Mouse (Mus musculus) erythroblast, adult 5-6 weeks (primary cell): Measurements from ENCODE around the gene Wdr27. TPM values are rescaled to one million over a fixed set of nuclear protein-coding genes. Genes with fewer than 3 reads are reported as not detected.
"Not testable (repeated sequence)": the region's sequence is repeated elsewhere in the genome, so short reads cannot be mapped to it uniquely, and the experiment has no call there.

Source experiments
- ATAC-seq: replicated peaks from 2 replicates; pipeline ENCODE4 v1.8.0; 2016; ENCODE audit warnings: moderate number of reproducible peaks, mild to moderate bottlenecking, moderate TSS enrichment, inconsistent platforms; ENCODE audit not compliant: poor library complexity, low FRiP score, severe bottlenecking
- total RNA-seq, 2 experiments: library from RNA; stranded (forward) in 1 of 2; stranded (reverse) in 1 of 2; fragments of 150-400 nt in 1 of 2; fragments of 200-764, 138-1000 nt in 1 of 2; gene quantifications; 2 replicates each; pipeline versions ENCODE4 v1.2.3 to v1.2.4; 2015 to 2017; ENCODE audit warnings: low replicate concordance in 2 of 2

Gene Wdr27
- total RNA-seq (2015; ENCODE audit: low replicate concordance) (not detected in 2 replicates), total RNA-seq (2017; ENCODE audit: low replicate concordance) (not detected in 2 replicates)

DNA sequence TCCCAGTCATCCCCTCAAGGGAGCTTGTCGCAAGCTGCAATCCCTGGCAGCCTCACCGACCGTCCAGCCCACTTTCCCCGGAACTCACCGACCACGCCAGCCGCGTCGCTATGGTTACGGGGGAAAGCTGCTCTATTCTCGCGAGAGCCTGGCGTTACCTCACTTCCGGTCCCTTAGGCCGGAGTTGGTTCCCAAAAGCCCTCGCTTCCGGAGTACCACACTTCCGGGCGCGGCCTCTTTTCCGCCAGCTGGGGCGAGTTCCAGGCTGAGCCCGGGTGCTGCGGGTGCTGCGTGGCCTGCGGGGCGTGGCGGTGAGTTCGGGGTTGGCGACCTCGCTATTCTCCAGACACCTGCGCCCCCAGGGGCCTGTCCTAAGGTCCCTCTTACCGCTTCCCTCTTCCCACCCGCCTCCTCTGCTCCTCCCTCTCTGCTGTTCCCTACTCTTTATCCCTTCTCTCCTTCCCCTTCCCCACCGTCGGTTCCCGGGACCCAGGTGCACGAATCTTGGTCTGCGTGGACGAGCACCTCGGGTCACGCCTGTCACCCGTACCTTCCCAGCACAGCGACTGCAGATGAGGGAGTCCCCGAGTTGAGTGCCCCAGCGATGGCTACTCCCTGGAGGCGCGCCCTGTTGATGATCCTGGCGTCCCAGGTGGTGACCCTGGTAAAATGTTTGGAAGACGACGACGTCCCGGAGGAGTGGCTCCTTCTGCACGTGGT lies at the start of gene Wdr27, which contains the start of gene 1600012H06Rik:
Wdr27 (minus strand) TSS at position 150 of the 720 bp plus-strand sequence.
1600012H06Rik (plus strand) TSS at position 176 of the 720 bp plus-strand sequence.
- peak; percentile 99 for ATAC-seq

DNA sequence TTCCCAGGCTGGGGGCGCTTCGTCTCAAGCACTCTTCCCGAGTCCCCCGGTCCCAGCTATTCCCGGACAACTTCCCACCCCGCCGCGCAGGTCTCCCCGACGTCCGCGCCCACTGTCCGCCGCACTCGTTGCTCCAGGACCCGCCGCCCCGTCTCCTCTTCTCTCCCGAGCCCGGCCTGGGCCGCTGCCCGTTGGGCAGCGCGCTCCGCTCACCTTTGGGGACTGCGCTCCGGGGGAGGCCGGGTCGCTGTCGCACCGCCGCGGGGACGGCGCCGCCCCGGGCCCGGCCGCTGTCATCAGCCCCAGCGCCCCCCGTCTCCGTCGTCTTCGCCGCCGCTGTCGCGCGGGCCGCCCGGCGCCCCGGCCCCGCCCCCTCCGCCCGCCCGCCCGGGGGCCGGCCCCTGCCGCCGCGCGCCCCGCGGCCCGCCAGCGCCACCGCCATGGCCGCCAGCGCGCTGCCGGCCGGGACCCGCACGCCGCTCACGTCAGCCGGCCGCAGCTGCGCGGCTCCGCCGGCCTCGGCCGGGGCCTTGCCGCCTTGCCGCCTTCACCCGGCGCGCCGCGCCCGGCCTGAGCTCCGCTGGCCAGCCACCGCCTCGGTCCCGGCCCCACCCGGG lies 49.7 kb upstream of the Wdr27 start:
- peak; percentile 36 for ATAC-seq

DNA sequence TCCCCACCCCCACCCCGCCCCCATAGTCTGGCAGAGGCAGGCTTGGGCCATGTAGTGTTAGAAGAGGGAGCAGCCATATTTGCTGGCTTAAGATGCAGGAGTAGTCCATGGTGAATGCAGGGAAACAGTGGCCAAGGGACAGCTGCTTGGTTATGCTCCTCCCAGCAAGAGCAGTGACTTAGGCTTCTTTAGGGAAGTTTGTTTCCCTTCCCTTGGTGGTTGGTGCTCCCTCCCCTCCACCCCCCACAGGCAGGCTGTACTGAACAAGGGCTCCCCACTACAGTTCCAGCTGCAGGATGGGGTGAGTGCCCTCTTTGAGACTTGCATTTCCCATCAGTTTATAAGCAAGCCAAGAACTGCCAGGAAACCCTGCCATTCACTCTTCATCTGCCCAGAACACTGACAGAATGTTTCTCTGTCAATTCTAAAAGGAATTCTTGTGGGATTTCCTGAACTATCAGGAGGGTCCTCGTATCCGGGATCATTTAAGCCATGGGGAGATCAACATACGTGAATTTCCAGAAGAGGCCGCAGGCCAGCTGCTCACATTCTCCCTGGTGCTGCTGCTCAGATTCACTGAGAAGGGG lies 47.3 kb upstream of the Wdr27 start:
- ATAC-seq = not testable (repeated sequence)

DNA sequence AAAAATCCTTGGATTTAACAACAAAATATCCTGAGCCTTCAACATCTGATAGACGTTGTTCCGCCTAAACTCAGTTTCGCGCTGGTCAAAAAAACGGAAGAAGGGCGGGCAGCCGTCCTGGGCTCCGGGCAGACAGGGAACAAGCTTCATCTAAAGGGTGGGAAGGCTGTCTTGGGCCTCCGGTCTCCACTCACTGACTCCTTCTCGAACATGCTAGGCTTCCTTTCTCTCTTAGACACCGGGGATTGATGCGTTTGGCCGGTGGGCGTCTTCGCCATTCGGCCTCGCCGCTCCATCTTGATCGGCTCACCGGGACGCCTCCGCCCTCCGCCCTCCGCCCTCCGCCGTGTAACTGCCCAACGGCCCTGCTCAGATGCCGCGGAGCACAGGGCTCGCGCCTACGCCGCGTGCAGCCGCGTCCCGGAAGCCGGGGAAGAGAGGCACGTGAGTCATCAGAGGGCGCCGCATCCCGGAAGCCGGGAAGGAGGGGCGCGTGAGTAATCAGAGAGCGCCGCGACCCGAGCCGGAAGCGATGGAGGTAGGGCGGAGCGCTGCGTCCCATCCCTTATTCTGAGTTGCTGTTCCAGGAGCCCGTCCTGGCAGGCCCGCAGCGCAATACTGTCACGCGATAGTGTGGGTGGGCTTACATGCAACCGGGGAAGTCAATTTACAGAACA lies 35.5 kb upstream of the Wdr27 start, which contains the start of the genes 9030025P20Rik and Gm3417:
9030025P20Rik (plus strand) TSS at position 107 of the 677 bp plus-strand sequence.
Gm3417 (minus strand) TSS at position 429 of the 677 bp plus-strand sequence.
- ATAC-seq = peak; percentile 95

DNA sequence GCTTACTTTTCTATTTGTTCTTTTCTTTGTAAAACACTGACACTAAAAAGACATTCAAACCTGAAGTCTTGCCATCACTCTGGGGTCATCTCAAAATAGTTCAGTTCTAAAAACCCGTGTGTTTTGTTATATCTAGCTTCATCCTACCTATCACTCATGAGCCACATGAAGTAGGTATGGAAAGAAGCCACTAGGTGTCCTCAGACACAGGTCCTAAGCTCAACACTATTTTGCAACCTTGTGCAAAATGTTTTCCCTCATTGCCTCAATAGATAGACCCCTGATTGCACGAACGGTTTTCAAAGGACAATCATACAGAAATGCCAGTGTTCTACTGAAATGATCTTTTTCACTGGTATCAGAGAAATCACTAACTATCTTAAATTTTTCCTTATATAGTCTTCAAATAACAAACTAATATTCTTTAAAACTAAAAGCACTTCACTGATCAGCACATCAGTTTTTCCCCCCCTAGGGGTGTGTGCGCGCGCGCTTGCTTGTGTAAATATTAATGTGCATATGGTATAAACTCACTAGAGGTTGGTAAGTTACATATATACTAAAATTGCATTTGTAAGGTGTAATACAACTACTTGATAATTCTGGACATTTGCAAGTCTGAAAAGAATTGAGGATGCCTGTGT lies 34.9 kb upstream of the Wdr27 start:
- peak; percentile 78 for ATAC-seq

DNA sequence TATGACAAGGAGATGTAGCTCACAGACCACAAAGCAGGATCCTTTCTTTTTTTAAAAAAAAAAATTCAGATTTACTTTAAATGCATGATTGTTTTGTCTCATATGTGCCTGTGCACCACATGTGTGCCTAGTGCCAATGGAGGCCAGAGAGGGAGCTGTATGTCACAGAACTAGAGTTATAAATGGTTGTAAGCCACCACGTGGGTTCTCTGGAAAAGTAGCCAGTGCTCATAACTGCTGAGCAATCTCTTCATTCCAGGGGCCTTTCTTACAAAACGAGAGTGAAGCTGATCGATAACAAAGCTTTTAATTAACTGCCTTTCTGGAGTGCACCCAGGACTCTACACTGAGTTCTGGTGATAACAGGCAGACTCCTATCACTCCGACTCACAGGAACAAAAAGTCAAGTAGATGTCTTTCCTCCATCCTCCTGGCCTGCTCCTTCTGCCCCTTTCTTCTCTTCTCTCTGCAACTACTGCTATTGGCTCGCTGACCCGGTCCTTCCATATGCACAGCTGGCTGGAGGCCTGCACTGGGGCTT lies 25.5 kb upstream of the Wdr27 start:
- peak; percentile 53 for ATAC-seq

DNA sequence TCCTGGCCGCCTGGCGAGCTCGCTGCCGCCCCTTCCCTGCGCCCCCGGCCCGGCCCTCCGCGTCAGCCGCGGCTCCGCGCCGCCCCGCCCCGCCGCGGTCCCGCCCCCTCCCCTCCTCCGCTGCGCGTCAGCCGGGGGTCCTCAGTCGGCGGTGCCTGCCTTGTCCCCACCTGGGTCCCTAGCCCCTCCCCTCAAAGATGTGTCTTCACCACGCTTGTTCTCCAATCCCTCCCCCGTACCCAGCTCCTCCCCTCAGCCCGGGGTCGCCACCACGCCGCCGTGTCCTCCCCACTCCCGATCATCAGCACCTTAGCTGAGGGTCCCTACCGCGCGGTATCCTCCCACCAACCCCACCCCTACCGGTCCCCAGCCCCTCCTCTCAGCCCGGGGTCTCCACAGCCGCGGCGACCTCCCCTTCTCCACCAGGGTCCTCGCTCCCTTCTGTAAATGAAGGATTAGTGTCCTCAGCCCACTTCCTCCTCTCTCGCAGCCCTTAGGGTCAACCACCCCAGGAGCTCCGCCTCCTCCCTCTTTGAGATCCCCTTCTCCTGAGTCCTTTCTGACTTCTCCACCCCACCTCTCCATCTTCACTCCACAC lies 18.7 kb upstream of the Wdr27 start:
- peak; percentile 12 for ATAC-seq

DNA sequence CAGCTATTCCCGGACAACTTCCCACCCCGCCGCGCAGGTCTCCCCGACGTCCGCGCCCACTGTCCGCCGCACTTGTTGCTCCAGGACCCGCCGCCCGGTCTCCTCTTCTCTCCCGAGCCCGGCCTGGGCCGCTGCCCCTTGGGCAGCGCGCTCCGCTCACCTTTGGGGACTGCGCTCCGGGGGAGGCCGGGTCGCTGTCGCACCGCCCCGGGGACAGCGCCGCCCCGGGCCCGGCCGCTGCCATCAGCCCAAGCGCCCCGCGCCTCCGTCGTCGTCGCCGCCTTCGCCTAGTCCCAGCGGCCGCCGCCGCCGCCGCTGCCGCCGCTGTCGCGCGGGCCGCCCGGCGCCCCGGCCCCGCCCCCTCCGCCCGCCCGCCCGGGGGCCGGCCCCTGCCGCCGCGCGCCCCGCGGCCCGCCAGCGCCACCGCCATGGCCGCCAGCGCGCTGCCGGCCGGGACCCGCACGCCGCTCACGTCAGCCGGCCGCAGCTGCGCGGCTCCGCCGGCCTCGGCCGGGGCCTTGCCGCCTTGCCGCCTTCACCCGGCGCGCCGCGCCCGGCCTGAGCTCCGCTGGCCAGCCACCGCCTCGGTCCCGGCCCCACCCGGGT lies 18.1 kb upstream of the Wdr27 start, which contains the start of gene Phf10:
Phf10 (minus strand) TSS at position 323 of the 606 bp plus-strand sequence.
- peak; percentile 21; the same call in 1 of the 2 replicates for ATAC-seq

DNA sequence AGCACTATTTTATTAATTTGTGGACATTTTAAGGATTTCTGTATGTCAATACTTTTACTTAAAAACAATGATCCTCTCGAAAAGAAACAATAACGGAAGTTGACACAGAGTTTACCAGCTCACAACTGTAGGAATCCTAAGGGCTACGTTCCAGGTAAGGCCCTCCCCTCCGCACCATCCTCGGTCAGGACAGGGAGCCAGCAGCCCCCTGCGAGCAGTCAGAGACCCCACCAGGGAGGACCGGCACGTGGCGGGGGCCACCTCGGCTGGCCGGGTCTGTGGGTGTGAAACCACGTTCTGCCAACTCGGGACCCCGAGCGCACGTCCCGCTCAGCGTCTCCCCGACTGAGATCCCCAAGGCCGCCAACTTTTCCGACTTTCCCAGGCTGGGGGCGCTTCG lies 17.6 kb upstream of the Wdr27 start:
- peak; percentile 23 for ATAC-seq

DNA sequence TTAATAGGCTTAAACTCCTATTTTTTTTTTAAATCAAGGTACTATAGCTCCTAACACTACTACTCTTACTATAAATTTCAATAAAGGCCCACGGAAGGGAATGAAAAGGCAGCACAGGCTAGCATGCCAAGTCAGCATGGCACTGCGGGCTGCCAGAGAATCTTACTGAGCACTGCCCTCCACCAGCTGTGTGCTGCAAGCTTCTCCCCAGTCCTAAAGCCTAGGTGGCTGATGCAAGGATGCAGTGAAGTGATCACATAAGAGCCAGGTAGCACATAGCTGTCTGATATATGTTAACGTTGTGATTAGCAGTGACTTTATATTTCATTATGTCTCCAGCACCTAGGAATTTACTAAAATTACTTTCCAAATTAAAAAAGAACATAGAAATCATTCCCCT lies 17.0 kb upstream of the Wdr27 start:
- peak; percentile 67 for ATAC-seq

DNA sequence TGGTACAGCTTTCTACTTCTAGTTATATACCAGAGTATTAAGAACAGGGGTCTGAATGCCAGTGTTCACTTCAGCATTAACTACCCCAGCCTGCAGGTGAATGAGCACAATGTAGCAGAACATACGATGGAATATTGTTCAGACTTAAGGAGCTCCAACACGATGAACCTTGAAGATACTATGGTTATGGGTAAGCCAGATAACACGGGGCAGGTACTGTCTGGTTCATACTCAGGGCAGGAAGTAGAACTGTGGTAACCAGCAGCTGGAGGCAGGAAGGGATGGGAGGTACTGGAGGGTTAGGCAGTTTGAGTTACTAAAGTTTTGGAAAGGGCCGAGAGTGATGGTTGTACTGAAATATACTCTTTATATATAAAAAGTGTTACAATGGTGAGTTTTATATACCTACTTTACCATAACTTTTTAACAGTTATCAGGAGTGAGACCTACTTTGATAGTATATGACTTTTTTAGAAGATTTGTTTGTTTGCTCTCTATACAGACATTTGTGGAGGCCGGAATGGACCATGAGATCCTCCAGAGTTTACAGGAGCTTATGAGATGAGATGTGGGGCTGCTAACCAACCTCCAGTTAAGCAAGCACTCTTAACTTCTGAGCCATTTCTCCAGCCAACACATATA lies 15.8 kb upstream of the Wdr27 start:
- no peak for ATAC-seq

DNA sequence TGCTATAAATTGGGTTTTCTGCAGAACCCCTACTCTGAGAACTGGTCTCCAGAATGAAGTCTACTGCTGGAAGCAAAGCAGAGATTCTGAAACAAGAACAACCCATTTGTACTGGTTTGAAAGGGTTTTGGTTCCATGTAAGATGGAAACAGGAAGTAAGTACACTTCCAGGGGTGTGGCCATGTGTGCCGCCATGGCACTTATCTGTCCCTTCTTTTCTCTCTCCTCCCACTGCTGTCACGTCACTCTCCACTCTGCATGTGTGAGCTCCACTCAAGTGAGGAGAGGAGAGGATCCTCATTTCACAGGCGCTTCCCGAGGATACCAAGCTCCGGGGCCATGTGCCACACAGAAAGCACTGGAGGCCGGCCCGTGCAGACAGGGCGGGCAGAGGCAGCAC lies 10.5 kb upstream of the Wdr27 start:
- ATAC-seq = peak; percentile 65

DNA sequence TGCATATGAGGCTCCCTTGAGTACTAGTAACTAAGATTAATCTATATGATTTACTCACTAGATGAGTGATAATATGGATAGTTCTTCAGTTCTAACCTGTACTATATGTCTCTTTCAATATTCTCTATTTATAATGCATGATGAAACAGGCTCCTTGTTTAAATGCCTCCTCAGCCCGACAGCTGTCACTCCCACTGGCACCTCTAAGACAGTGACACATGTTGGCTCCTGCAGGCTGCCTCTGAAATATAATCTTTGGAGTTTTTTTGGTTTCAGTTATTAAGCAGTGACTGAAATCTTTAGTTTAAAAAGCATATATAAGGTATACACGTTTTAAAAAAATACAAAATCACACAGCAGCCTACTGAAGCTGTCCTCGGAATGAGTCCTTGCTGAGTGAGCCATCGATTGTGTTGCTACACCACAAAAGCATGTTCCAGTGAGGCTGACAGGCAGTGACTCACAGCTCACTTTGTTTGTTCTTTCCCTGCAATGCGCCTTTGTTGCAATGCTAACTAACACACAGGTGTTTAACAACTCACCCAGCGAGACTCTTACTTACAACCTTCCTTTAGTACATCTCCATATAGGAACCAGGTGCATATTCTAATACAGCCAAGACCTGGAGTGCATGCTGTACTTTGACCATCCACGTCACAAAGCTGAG lies 6.3 kb upstream of the Wdr27 start:
- no peak for ATAC-seq

DNA sequence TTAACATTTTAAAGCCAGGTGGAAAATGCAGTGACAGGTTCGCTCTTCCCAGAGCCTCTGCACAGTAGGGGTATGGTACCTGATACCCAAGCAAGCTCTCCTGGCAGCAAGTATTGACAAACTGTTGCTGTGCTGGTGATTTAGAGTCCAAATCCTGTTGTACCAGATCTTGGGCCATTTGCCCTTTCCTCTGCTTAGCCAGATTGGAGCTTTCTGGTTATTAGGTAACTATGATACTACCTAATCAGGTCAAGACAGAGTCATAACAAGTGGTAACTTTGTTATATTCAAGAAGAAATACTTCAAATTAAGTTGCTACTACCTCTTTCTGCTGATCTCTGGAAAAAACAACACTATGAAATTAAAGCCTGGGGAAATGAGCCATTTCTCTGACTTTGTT lies 1.6 kb upstream of the Wdr27 start:
- no peak for ATAC-seq

DNA sequence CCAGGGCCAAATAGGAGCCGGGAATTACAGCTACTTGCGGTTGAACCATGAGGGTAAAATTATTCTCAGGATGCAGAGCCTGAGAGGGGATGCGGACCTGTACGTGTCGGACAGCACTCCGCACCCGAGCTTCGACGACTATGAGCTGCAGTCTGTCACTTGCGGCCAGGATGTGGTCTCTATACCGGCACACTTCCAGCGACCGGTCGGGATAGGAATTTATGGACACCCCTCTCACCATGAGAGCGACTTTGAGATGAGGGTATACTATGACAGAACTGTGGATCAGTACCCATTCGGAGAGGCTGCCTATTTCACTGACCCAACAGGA lies 736 bp upstream of the Wdr27 start:
- peak; percentile 38 for ATAC-seq

DNA sequence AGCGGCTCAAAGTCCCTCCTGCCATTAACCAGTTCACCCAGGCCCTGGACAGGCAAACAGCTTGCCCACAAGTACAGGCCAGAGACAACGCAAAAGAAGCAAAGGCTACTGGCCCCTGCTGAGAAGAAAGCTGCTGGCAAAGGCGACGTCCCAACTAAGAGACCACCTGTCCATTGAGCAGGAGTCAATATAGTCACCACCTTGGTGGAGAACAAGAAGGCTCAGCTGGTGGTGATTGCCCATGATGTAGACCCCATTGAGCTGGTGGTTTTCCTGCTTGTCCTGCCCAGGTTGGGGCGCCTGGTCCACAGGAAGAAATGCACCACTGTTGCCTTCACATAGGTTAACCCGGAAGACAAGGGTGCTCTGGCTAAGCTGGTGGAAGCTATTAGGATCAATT lies 777 bp downstream of the Wdr27 start:
- not testable (repeated sequence) for ATAC-seq

DNA sequence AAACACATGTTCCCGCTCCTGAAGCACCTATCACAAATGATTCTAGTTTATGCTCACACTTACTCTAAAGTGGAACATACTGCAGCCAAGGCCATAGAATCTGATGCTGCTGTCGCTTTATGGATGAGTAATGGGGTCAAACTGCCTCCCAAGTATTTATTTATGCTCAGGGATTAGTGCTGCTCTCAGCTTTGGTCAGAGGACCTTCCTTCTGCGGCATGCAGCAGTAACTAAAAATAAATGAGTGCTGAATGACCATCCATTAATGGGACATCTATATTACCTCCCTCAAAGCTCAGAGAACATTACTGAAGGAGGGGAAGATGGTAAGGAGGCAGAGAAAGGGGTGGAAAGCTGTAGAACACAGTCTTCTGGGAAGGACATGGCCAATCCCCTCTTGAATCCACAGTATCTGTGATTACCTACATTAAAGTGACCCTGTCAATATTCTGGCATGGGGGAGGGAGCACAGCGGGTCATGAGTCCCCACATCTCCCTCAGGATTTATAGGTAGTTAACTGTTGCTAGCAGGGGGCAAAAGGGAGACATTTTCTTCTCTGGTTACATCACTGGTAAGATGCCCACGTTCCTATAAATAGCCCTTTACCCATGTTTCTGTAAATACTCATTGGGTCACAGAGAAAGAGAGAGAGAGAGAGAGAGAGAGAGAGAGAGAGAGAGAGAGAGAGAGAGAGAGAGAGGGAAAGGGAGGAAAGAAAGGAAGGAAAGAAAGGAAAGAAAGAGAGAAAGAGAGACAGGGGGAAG lies 6.9 kb downstream of the Wdr27 start:
- no peak for ATAC-seq
